Mouse (Mus musculus) liver, embryonic 18 days (tissue): ENCODE measurements around the gene Pdlim5. TPM values are rescaled to one million over a fixed set of nuclear protein-coding genes. Genes with fewer than 3 reads are reported as not detected.

ENCODE experiments used
- polyA plus RNA-seq: library from polyadenylated mRNA; depleted of rRNA; stranded (reverse); fragments of >200 nt; gene quantifications from 2 replicates; pipeline ENCODE4 v1.2.3, GENCODE M21; 2012; rRNA removed

Gene Pdlim5
- 14.8 and 15.6 TPM in 2 replicates for polyA plus RNA-seq

DNA sequence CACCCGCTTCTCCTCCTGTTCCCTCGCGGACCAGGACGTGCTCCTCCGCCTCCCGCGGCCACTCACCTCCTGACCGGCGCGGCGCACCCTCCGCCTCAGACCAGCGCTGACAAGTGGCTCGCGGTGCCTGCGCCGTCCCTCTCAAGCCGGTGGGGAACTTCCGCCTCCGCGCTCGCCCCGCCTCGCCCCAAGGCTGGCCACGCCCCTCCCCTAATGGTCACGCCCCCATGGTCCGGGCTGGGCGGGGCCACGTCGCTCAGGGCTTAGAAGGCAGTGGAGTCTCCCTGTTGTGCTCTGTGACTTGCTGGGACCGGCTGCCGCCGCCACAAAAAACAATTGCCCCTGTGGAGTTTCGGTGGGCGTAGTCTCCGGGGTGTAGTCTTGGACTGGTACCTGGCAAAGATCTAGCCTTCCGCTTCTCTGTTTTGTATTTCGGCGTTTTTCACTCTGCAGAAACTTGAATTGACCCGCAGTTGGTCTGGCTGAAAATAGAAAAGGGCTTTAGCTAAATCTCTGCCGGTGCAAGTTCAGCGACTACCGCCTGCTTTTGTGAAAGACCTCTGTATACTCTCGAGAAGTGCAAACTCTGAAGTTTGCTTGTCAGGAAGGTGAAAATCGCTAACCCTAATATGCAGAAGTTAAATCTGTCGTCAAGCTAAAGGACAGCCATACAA, at the start of gene Pdlim5:
Gene Pdlim5, minus strand, starts transcription at position 177 of the 674 bp plus-strand sequence.

Other genes starting within 250 kb of the Pdlim5 start
- 0.02 and 0.03 TPM in 2 replicates for gene Bmpr1b, start 226.3 kb downstream of the Pdlim5 start, polyA plus RNA-seq
- 0.90 and 1.2 TPM in 2 replicates for gene Gbp5, start 98.3 kb upstream of the Pdlim5 start, polyA plus RNA-seq
- 4.5 and 5.1 TPM in 2 replicates for gene Gbp7, start 134.6 kb upstream of the Pdlim5 start, polyA plus RNA-seq
- gene Gbp3, start 164.3 kb upstream of the Pdlim5 start, polyA plus RNA-seq = 6.9 and 8.5 TPM in 2 replicates
- gene Gbp2b, start 199.2 kb upstream of the Pdlim5 start, polyA plus RNA-seq = 0.02 and 0.07 TPM in 2 replicates
- 3.1 and 4.8 TPM in 2 replicates for gene Gbp2, start 224.9 kb upstream of the Pdlim5 start, polyA plus RNA-seq